Mouse (Mus musculus) CH12.LX (cell line): ENCODE results near the gene Nanos2.

Experiments used
- BHLHE40 ChIP-seq: IDR thresholded peaks from 2 replicates; pipeline ENCODE4 v1.6.1; 2011; ENCODE audit warnings: mild to moderate bottlenecking, low read depth, low read length, improper control_type of control experiment
- CHD2 ChIP-seq: IDR thresholded peaks from 2 replicates; pipeline ENCODE4 v1.6.1; 2011; ENCODE audit warnings: low read length, improper control_type of control experiment
- CTCF ChIP-seq, 2 experiments: IDR thresholded peaks in 1 of 2; conservative IDR thresholded peaks in 1 of 2; 2 replicates each; pipeline ENCODE4 v1.5.1; 2011 to 2012; ENCODE audit warnings: low read depth in 2 of 2, low read length in 2 of 2, improper control_type of control experiment in 1 of 2, inconsistent platforms in 1 of 2, mild to moderate bottlenecking in 1 of 2, moderate library complexity in 1 of 2
- E2F4 ChIP-seq: IDR thresholded peaks from 2 replicates; pipeline ENCODE4 v1.6.1; 2011; ENCODE audit warnings: low read depth, low read length, improper control_type of control experiment; ENCODE audit not compliant: insufficient replicate concordance
- EP300 ChIP-seq: IDR thresholded peaks from 2 replicates; pipeline ENCODE4 v1.6.1; 2011; ENCODE audit warnings: low read length, improper control_type of control experiment
- GABPA ChIP-seq: IDR thresholded peaks from 2 replicates; pipeline ENCODE4 v1.6.1; 2012; ENCODE audit warnings: low read depth, low read length, improper control_type of control experiment, inconsistent platforms; ENCODE audit not compliant: insufficient replicate concordance
- POLR2A ChIP-seq: IDR thresholded peaks from 2 replicates; pipeline ENCODE4 v1.6.1; 2011; ENCODE audit warnings: low read depth, mild to moderate bottlenecking, improper control_type of control experiment, low read length
- SMC3 ChIP-seq: IDR thresholded peaks from 2 replicates; pipeline ENCODE4 v1.6.1; 2011; ENCODE audit warnings: low read depth, low read length, improper control_type of control experiment
- USF1 ChIP-seq: IDR thresholded peaks from 2 replicates; pipeline ENCODE4 v1.6.1; 2014; ENCODE audit warnings: low read depth, mild to moderate bottlenecking, inconsistent platforms, low read length, improper control_type of control experiment
- ZNF384 ChIP-seq: IDR thresholded peaks from 2 replicates; pipeline ENCODE4 v1.6.1; 2012; ENCODE audit warnings: low read depth, low read length, improper control_type of control experiment, inconsistent platforms

GRCm38 (mm10) chr7:19007026-19007977, 20.1 kb downstream of the Nanos2 start:
- no peak for TF ChIP-seq USF1
- TF ChIP-seq ZNF384: no peak
- TF ChIP-seq GABPA: no peak
- TF ChIP-seq E2F4: no peak
- TF ChIP-seq SMC3: no peak
- TF ChIP-seq CTCF (conservative IDR thresholded peaks at IDR 0.05 in 1 of 2, IDR thresholded peaks at IDR 0.05 in 1 of 2; ENCODE audit: low read depth in 2 of 2, low read length in 2 of 2): no peak
- TF ChIP-seq POLR2A: no peak
- TF ChIP-seq EP300: no peak
- no peak for TF ChIP-seq CHD2
- no peak for TF ChIP-seq BHLHE40
